Mouse (Mus musculus) lung, adult 18-20 months (tissue): ENCODE measurements at regions not wholly inside any gene's neighbourhood (a gene's known extent, or its start where the extent isn't known, plus 50 kb on each side); places are given as distances from the start of the nearest gene placed in this dataset.

Experiments used
- DNase-seq, 2 experiments: peaks; one replicate each; pipeline ENCODE4 v3.0.0; 2022; ENCODE audit warnings: mixed read lengths in 2 of 2

DNA sequence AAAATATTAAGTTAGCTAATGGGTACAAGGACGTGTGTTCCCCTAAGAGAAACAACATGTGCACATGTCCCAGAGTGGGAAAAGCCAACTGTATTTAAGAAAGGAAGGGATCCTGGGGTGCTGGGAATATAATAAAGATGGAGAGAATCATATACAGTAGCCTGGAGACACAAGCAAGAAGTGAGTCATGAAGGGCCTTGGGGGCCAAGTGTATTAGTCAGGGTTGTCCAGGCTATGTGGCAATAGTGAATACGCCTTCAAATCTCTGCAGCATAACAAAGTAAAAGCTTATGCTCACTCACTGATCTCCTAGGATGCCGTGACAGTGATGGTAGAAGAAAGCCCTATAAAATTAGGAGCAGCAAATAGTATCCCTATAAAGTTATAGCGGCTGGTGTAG lies 124.1 kb upstream of the Gm10295 start:
- no peak for DNase-seq

DNA sequence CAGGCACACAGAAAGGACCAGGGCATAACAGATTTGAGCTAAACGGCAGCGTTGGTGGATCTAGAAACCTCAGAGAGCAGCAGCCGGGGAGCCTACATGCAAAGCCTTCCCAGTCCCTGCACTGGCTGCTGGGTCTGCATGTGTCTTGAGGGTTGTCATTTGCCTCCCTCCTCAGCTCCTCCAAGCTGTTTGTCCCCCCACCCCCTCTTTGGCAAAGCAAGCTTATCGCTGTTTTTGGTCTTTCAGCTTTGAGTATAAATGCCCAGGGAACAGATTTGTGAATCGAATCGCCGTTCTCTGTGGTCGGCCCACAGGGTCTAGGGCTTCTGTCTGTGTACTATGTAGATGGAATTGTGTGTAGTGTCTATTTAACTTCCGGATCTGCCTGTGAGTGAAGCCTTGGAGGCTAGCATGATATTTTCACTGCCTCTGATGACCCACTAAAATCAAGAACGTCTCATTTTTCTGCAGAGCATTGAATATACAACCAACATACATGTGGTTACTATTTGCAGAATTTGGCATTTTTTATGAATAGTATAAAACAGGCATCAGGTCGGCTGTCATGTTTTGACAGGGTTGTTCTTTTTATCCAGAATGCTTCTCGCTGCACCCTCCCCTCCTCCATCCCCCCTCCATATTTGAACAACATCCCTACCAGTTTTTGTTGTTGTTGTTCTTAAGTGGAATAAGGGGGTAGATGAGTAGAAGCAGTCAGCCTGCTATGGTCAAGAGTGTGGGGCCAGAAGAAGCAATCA lies 121.3 kb upstream of the Gm10295 start:
- DNase-seq, result no peak

GRCm38 (mm10) chr7:71471658-71472383 lies 120.5 kb upstream of the Gm10295 start:
- DNase-seq, result peak; percentile 37 to 55

- DNase-seq, result no peak
Observed at GRCm38 (mm10) chr7:71471319-71471657, 120.0 kb upstream of the Gm10295 start.

DNA sequence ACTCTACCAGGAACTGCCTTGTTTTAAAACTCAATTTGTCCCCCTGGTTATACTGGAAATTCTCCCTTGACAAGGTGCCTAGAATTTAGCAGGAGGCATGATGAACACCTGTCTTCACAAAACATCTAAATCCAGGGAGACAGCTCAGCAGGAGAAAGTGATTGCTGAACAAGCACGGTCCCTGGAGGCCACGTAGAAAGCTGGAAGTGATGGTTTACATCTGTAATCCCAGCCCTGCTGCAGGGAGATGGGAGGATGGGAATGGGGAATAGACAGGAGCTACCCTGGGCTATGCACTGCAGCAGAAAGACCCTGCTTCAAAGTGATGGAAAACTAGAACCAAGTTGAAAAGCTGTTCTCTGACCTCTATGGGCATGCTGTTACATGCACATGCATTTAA lies 119.1 kb upstream of the Gm10295 start:
- no peak for DNase-seq

GRCm38 (mm10) chr7:71469951-71470350 lies 118.7 kb upstream of the Gm10295 start:
- DNase-seq, result no peak

DNA sequence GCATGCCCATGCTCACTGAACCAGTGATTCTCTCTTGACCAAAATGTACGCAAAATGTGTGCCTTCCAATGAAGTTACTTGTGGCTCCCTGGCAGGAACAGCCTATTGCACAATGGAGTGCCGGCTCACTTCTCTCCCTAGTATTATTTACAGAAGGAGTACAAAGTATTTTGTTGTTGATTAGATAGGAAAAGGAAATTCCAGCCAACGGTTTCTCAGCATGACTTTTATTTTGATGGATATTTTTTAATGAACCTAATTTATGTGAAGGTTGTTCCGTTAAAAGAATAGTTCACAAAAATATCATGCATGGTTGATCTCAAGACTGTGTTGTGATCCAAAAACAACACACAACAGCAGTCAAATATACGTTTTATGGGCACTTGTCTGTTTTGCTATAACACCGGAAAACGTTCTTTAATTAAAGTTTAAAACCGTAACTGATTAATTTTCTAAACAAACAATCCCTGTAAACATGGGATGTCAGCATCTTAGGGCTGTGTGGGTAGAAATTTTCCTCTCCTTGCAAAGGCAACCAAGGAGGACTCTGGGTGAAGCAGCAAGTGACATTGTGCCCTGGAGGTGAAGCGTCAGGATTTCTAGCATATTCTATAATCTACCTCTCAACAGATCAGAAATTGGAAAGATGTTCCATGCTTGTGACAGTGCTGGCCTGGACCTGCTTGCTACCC lies 116.3 kb upstream of the Gm10295 start:
- DNase-seq, result peak; percentile 73 to 75

GRCm38 (mm10) chr7:71464127-71464526 lies 112.8 kb upstream of the Gm10295 start:
- DNase-seq, result peak in 1 of 2 experiments; percentile 35

GRCm38 (mm10) chr7:71463565-71463964 lies 112.3 kb upstream of the Gm10295 start:
- no peak for DNase-seq

DNA sequence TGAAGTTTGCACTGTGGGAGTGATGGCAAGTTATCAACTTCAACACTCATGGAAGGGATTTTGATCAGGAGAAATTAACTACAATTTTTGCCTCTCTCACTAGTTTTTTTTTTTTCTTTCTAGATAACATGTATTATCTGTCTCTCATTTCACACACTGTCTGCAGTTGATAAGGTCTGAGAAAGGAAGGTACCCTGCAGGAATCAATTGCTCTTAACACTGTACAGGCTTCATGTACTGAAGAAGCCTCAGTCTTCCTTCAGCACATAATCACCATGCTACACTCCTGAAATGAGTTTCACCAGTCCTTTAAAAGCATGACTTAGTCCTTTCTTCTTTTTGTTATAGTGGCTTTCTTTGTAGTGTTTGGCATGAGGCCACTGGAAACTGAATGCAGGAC lies 108.5 kb upstream of the Gm10295 start:
- DNase-seq, result no peak

- peak; percentile 59 to 70 for DNase-seq
Observed at GRCm38 (mm10) chr7:71458104-71458754, 106.9 kb upstream of the Gm10295 start.

GRCm38 (mm10) chr7:71457409-71458103 lies 106.3 kb upstream of the Gm10295 start:
- no peak for DNase-seq

GRCm38 (mm10) chr7:71456421-71456820 lies 105.1 kb upstream of the Gm10295 start:
- DNase-seq, result no peak

- peak; percentile 25 to 48 for DNase-seq
Observed at GRCm38 (mm10) chr7:71440330-71441240, 89.3 kb upstream of the Gm10295 start.

DNA sequence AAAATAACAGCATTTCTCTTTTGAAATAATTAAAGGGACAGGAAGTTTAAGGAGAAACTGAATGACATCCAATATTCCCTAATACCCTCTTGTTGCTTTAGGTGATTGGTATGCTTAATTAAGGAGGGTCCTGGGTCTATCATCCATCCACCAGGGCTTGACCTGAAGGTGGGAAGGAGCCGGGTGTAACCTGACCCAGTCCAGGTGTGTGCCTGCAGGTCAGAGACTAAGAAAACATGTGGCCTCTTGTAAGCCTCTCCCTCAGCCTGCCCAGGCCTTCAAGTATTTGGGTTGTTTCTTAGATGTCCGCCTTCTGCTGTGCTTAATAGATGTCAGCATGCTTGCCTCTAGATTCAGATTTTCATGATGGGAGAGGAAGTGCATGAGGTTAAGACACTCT lies 74.7 kb upstream of the Gm10295 start:
- no peak for DNase-seq

DNA sequence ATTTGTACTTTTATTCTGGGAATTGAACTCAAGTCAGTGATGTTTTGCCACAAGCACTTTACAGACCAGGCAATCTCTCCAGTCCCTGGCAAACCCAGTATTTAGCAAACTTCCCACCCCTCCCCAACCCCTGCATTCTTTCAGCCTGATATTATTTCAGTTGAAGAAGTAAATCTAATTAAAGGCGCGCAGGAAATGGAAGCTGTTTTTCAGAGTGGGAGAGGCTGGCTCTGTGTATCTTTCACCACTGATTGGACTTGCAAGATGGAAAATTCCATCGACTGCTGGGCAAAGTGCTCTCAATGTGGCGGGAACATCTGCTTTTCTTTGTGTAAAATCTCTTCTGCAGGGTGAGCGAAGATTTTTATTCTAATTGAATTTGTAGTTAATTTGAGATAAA lies 68.0 kb upstream of the Gm10295 start:
- peak in 1 of 2 experiments; percentile 18 for DNase-seq

DNA sequence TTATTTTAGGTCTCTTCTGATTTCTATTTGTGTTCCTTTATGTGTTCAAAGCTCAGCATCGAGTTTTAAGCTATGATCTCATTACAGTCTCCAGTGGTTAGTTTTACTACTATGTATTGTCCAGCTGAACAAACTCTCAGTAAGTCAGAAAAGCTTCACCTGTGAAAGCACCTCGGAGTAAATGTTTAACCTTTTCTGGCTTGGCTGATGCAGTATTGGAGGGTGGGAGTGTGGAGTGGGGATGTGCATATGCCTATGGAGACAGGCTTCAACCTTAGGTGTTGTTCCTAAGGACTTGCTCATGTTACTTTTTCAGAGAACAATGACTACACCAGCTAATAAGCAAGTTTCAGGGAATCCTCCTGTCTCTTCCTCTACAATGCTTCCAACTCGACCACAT lies 67.6 kb upstream of the Gm10295 start:
- DNase-seq, result no peak

DNA sequence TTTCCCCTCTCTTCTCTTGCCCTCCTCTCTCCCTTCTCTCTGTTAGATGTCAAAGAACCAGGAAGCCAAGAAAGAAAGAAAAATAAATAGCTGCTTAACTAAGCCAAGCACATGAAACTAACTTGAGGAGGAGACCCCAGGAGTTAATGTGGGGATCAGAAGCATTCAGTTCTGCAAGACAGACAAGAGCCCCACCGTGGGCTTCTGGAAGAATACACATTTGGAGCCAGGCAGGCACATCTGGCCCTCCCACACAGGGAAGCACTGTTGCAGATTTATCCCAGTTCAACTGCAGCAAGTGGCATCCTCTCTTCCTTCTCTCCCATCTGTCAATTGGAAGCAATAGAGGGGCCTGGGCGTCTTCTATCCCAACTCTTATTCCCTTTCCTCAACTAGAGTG lies 63.5 kb upstream of the Gm10295 start:
- no peak for DNase-seq

- DNase-seq, result no peak
Observed at GRCm38 (mm10) chr7:71413121-71413520, 61.8 kb upstream of the Gm10295 start.

DNA sequence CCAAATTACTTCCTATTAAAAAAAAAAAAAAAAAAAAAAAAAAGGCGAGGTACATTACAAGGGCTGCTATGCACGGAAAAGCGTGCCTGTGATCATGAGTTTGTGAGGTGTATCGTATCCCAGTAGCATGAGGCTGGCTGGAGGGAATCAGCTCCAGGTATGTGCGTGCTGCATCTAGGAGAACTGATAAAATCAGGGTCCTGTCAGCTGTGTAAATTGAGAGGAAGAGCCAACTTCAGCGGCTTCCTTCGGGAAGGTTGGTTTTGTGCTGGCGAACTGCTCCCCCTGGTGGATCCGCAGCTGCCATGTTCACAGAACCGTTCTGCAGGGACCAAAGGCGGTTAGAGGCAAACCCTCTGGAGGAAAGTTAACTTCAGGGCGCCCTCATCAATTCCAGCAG lies 60.8 kb upstream of the Gm10295 start:
- DNase-seq, result peak; percentile 73 to 74

- peak; percentile 24 to 54 for DNase-seq
Observed at GRCm38 (mm10) chr7:71411293-71412011, 60.2 kb upstream of the Gm10295 start.
